Mouse (Mus musculus): ENCODE results near the gene Dpp10.

Dpp10 gene

GRCm38 (mm10) chr1:124044925-124045640 is at the start of gene Dpp10:
Gene Dpp10 (minus strand): TSS chr1:124045559.
- POLR2A ChIA-PET = interaction anchor here in 1 of 4 experiments (0.5 kb wide), 1 partner anchor 233 kb away, joined by 3 read pairs; no protein-coding TSS in a partner anchor
- CTCF ChIA-PET = interaction anchor here in 1 of 4 experiments (1.1 kb wide), 1 partner anchor 70 kb away, joined by 3 read pairs; no protein-coding TSS in a partner anchor

- ChIA-PET CTCF (no interaction called here), POLR2A (no interaction called here)
Observed at GRCm38 (mm10) chr1:124048544-124048943, 3.2 kb upstream of the Dpp10 start.

GRCm38 (mm10) chr1:124045761-124046300 is 472 bp upstream of the Dpp10 start:
- ChIA-PET POLR2A (interaction anchor here in 1 of 4 experiments (0.6 kb wide), 1 partner anchor 59 kb away, joined by 4 read pairs; no protein-coding TSS in a partner anchor), CTCF (interaction anchor here in 2 of 4 experiments (0.6 to 0.7 kb wide), 2 partner anchors 53 to 133 kb away, joined by 3 read pairs; no protein-coding TSS in a partner anchor)

GRCm38 (mm10) chr1:124044161-124044560 is 1.2 kb downstream of the Dpp10 start:
- POLR2A ChIA-PET = interaction anchor here in 1 of 4 experiments (0.5 kb wide), 1 partner anchor 234 kb away, joined by 3 read pairs; no protein-coding TSS in a partner anchor

GRCm38 (mm10) chr1:124043421-124043820 is 1.9 kb downstream of the Dpp10 start:
- ChIA-PET POLR2A (no interaction called here), CTCF (no interaction called here)

More at GRCm38 (mm10) chr1:124044161-124044560, 1.2 kb downstream of the Dpp10 start:
- CTCF ChIA-PET = interaction anchor here in 1 of 4 experiments (1.1 kb wide), 1 partner anchor 70 kb away, joined by 3 read pairs; no protein-coding TSS in a partner anchor

- POLR2A ChIA-PET = no interaction called here
- CTCF ChIA-PET = interaction anchor here in 1 of 4 experiments (1.4 kb wide), 1 partner anchor 67 kb away, joined by 3 read pairs; no protein-coding TSS in a partner anchor
Observed at GRCm38 (mm10) chr1:124041559-124041958, 3.8 kb downstream of the Dpp10 start.

GRCm38 (mm10) chr1:124035306-124035990 is 9.9 kb downstream of the Dpp10 start:
- POLR2A ChIA-PET = no interaction called here

GRCm38 (mm10) chr1:124032677-124033076 is 12.7 kb downstream of the Dpp10 start:
- POLR2A ChIA-PET = interaction anchor here in 1 of 4 experiments (0.5 to 0.7 kb wide), 3 partner anchors 149 to 1096 kb away, joined by 3 to 4 read pairs (median 3); no protein-coding TSS in a partner anchor
- CTCF ChIA-PET = interaction anchor here in 1 of 4 experiments (0.7 kb wide), 1 partner anchor 364 kb away, joined by 3 read pairs; no protein-coding TSS in a partner anchor

More at GRCm38 (mm10) chr1:124035306-124035990, 9.9 kb downstream of the Dpp10 start:
- CTCF ChIA-PET = no interaction called here

GRCm38 (mm10) chr1:124031968-124032367 is 13.4 kb downstream of the Dpp10 start:
- CTCF ChIA-PET = no interaction called here
- POLR2A ChIA-PET = no interaction called here

GRCm38 (mm10) chr1:124002797-124003196 is 42.6 kb downstream of the Dpp10 start:
- ChIA-PET POLR2A (no interaction called here), CTCF (interaction anchor here in 1 of 4 experiments (0.5 kb wide), 1 partner anchor 14 kb away, joined by 3 read pairs; no protein-coding TSS in a partner anchor)

GRCm38 (mm10) chr1:123995780-123996179 is 49.6 kb downstream of the Dpp10 start:
- CTCF ChIA-PET = no interaction called here
- POLR2A ChIA-PET = no interaction called here

GRCm38 (mm10) chr1:123985324-123986024 is 59.9 kb downstream of the Dpp10 start:
- POLR2A ChIA-PET = no interaction called here
- CTCF ChIA-PET = no interaction called here

- CTCF ChIA-PET = no interaction called here
Observed at GRCm38 (mm10) chr1:123978597-123978996, 66.8 kb downstream of the Dpp10 start.

GRCm38 (mm10) chr1:123974621-123975020 is 70.7 kb downstream of the Dpp10 start:
- ChIA-PET CTCF (interaction anchor here (0.6 to 1.9 kb wide), 13 partner anchors 8 to 1545 kb away, joined by 3 to 6 read pairs (median 3); no protein-coding TSS in a partner anchor), POLR2A (no interaction called here)

More at GRCm38 (mm10) chr1:123978597-123978996, 66.8 kb downstream of the Dpp10 start:
- POLR2A ChIA-PET = no interaction called here

GRCm38 (mm10) chr1:123946149-123946548 is 99.2 kb downstream of the Dpp10 start:
- CTCF ChIA-PET = no interaction called here
- POLR2A ChIA-PET = no interaction called here

GRCm38 (mm10) chr1:123940826-123941225 is 104.5 kb downstream of the Dpp10 start:
- POLR2A ChIA-PET = no interaction called here
- CTCF ChIA-PET = no interaction called here

- ChIA-PET CTCF (no interaction called here), POLR2A (no interaction called here)
Observed at GRCm38 (mm10) chr1:123933812-123934727, 111.3 kb downstream of the Dpp10 start.

- CTCF ChIA-PET = no interaction called here
- POLR2A ChIA-PET = interaction anchor here in 1 of 4 experiments (0.5 kb wide), 2 partner anchors 201 to 1069 kb away, joined by 3 read pairs; no protein-coding TSS in a partner anchor
Observed at GRCm38 (mm10) chr1:123928003-123928370, 117.4 kb downstream of the Dpp10 start.
